Mouse (Mus musculus) CH12.LX (cell line): Measurements from ENCODE around the gene Pik3r4.

Experiments
- CHD2 ChIP-seq: IDR thresholded peaks from 2 replicates; pipeline ENCODE4 v1.6.1; 2011; ENCODE audit warnings: low read length, improper control_type of control experiment
- ELF1 ChIP-seq: IDR thresholded peaks from 2 replicates; pipeline ENCODE4 v1.6.1; 2014; ENCODE audit warnings: low read depth, mild to moderate bottlenecking, inconsistent platforms, low read length, improper control_type of control experiment
- HCFC1 ChIP-seq: IDR thresholded peaks from 2 replicates; pipeline ENCODE4 v1.6.1; 2012; ENCODE audit warnings: low read depth, mild to moderate bottlenecking, inconsistent platforms, low read length, improper control_type of control experiment
- MYC ChIP-seq: IDR thresholded peaks from 2 replicates; pipeline ENCODE4 v1.6.1; 2011; ENCODE audit warnings: low read depth, mild to moderate bottlenecking, improper control_type of control experiment, low read length
- NELFE ChIP-seq: IDR thresholded peaks from 2 replicates; pipeline ENCODE4 v1.6.1; 2011; ENCODE audit warnings: low read depth, low read length, improper control_type of control experiment
- POLR2A ChIP-seq: IDR thresholded peaks from 2 replicates; pipeline ENCODE4 v1.6.1; 2011; ENCODE audit warnings: low read depth, mild to moderate bottlenecking, improper control_type of control experiment, low read length

GRCm38 (mm10) chr9:105656189-105656588 is 13.4 kb downstream of the Pik3r4 start:
- no peak for TF ChIP-seq POLR2A
- TF ChIP-seq MYC: no peak
- no peak for TF ChIP-seq NELFE
- no peak for TF ChIP-seq HCFC1
- no peak for TF ChIP-seq ELF1
- no peak for TF ChIP-seq CHD2
